Mouse (Mus musculus) small intestine, adult 2 months (tissue): ENCODE results near the gene Gcm1. TPM values are rescaled to one million over a fixed set of nuclear protein-coding genes. Genes with fewer than 3 reads are reported as not detected.
A peak's percentile ranks its signal among the peaks of the same experiment; 100 is the strongest.

Source experiments
- H3K27ac ChIP-seq: fragments of 200-500 bp; 2 replicates; pipeline ENCODE4 v1.5.1; 2012; ENCODE audit warnings: low read depth, low read length, control low read depth, inconsistent platforms; ENCODE audit not compliant: insufficient read depth
- H3K27me3 ChIP-seq: fragments of 200-500 bp; 2 replicates; pipeline ENCODE4 v1.6.1; 2012; ENCODE audit warnings: mild to moderate bottlenecking, moderate library complexity, low read length, inconsistent platforms; ENCODE audit not compliant: control insufficient read depth, insufficient read depth
- H3K36me3 ChIP-seq: fragments of 200-500 bp; 2 replicates; pipeline ENCODE4 v1.6.1; 2012; ENCODE audit warnings: mild to moderate bottlenecking, low read length, control low read depth, inconsistent platforms; ENCODE audit not compliant: control insufficient read depth, insufficient read depth
- H3K4me1 ChIP-seq: fragments of 200-500 bp; 2 replicates; pipeline ENCODE4 v1.6.1; 2012; ENCODE audit warnings: low read length, inconsistent platforms, mixed read lengths; ENCODE audit not compliant: control insufficient read depth, insufficient read depth, insufficient read length
- H3K4me3 ChIP-seq: fragments of 200-500 bp; 2 replicates; pipeline ENCODE4 v1.5.1; 2012; ENCODE audit warnings: low read depth, mild to moderate bottlenecking, control low read depth, inconsistent platforms, low read length, moderate library complexity
- CTCF ChIP-seq: fragments of 200-500 bp; IDR thresholded peaks from 2 replicates; pipeline ENCODE4 v1.5.1; 2012; ENCODE audit warnings: low read depth, mild to moderate bottlenecking, control low read depth, inconsistent platforms, low read length, moderate library complexity, mixed read lengths; ENCODE audit not compliant: insufficient replicate concordance, insufficient read length; ENCODE audit errors: extremely low read depth
- POLR2A ChIP-seq: fragments of 200-500 bp; IDR thresholded peaks from 2 replicates; pipeline ENCODE4 v1.6.1; 2012; ENCODE audit warnings: low read depth, mild to moderate bottlenecking, control low read depth, inconsistent platforms, low read length, moderate library complexity
- WGBS: fragments of 180-500 bp; shearing (Covaris S2); methylation state at CpG from one replicate; pipeline ENCODE4 v1.1.7; 2018; 5-methylcytosine and 5-hydroxymethylcytosine counted together
- polyA plus RNA-seq: library from polyadenylated mRNA; depleted of rRNA; stranded (reverse); fragments of >200 nt; gene quantifications from 2 replicates; pipeline ENCODE4 v1.2.3, GENCODE M21; 2012; rRNA removed

Gene Gcm1
- polyA plus RNA-seq, result not detected in 2 replicates

DNA sequence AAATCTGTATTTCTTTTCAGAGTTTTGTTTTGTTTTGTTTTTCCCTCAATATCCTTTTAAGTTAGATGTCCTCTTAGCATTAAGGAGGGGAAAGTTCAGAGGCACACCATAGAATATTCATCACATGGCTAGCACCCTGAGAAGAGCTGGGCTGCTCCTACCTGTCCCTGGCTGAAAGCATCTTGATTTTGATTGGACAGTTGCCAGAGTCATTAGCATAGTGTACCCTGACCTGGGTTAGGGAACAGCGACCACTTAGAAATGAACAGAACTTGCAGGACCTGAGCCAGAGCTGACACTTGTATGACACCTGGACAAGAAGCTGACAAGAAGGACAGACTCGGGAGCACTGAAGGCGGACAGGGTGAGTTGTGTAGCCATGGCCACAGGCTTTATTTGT is at the start of gene Gcm1:
Gcm1 (plus strand) TSS at position 248 of the 400 bp plus-strand sequence.
- H3K4me1 ChIP-seq, result peaks cover 2% of the 10 kb centered on the region; the same call in 1 of the 2 replicates
- H3K36me3 ChIP-seq, result no peaks in the 10 kb centered on the region
- WGBS, result 30% methylated on average over 3 of the region's 3 CpGs
- H3K4me3 ChIP-seq, result no peak within 1 kb of the TSS
- H3K27ac ChIP-seq, result no peak within 1 kb of the TSS
- TF ChIP-seq CTCF, result no peak
- TF ChIP-seq POLR2A, result no peak
- no peaks in the 10 kb centered on the region for H3K27me3 ChIP-seq

DNA sequence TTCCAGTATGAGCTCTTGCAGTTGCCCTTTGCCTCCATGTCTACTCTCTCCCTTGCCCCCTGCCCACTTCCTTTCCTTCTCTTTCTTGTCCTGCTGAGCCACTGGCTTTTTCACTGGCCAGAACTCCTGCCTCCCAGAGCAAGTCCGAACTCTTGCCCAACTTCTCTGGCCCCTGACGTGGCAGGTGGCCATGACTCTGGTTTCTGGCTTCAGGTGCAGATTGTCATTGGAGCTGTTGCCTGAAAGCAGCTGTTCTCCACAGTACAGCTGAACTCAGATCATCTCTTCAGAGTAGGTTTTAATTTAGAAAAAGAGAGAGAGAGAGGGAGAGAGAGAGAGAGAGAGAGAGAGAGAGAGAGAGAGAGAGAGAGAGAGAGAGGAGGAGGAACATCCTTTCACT is 48.4 kb upstream of the Gcm1 start:
- no peak for TF ChIP-seq POLR2A
- TF ChIP-seq CTCF, result no peak
- Histone ChIP-seq H3K4me3 (no peak overlapping the region), H3K36me3 (no peaks in the 10 kb centered on the region), H3K27me3 (peaks cover 4% of the 10 kb centered on the region; the same call in 1 of the 2 replicates), H3K4me1 (no peaks in the 10 kb centered on the region), H3K27ac (no peak overlapping the region)
- WGBS, result 65% methylated on average over 2 of the region's 2 CpGs

DNA sequence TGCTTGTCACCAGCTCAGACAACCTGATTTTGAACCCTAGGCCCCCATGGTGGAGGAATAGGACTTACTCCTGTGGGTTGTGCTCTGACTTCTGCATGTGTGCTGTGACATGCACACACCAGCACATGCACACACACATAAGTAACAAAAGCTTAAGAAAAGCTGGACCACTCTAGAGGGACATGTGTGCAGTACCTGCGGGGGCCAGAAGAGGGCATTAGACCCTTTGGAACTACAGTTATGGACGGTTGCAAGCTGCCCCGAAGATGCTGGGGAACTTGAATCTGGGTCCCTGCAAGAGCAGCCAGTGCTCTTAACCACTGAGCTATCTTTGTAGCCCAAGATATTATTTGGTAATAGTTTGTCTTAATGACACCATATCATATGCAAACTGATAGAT is 46.2 kb upstream of the Gcm1 start:
- Histone ChIP-seq H3K4me1 (no peaks in the 10 kb centered on the region), H3K27me3 (peaks cover 4% of the 10 kb centered on the region; the same call in 1 of the 2 replicates), H3K4me3 (no peak overlapping the region), H3K27ac (no peak overlapping the region), H3K36me3 (no peaks in the 10 kb centered on the region)
- WGBS, result 42% methylated on average over 3 of the region's 3 CpGs
- TF ChIP-seq POLR2A (no peak), CTCF (peak; percentile 58; the same call in 1 of the 2 replicates)

DNA sequence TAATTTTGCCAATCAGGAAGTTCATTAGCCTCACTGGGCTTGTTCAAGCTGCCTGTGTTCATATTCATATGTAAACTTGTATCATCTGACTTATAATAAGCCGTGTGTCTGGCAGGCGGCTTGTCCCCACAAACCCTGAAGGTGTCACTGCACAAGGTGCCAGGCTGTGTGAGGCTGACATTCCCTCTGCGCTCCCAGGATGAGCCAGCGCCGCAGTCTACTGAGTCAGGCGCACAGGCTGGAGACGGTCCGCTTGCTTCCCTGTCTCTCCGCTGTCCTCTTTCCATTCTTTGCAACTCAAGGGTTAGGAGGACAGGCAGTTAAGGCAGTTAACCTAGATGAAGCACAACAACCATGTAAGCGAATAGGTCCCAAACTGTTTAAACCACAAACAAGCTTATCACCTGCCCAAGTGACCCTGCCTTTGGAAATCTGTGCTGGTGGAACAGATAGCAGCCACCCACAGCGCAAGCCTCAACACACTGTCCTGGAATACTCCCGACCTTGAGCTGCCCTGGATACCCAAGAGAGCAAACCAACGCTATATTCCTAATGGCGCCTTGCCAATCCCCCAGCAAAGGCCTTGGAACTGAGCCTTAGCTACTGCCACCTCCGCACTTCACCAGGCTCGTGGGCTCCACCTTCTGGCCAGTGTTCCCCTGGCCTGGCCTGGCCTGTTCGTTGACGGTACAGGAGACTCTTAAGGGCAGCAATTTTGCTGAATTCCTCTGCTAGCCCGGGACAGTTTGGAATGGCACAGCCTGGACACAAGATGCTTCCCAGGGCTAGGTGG is 45.3 kb upstream of the Gcm1 start:
- Histone ChIP-seq H3K36me3 (no peaks in the 10 kb centered on the region), H3K27ac (no peak overlapping the region), H3K4me3 (no peak overlapping the region), H3K4me1 (no peaks in the 10 kb centered on the region), H3K27me3 (peaks cover 3% of the 10 kb centered on the region; the same call in 1 of the 2 replicates)
- 48% methylated on average over 19 of the region's 19 CpGs for WGBS
- TF ChIP-seq CTCF (peak; percentile 93), POLR2A (no peak)

DNA sequence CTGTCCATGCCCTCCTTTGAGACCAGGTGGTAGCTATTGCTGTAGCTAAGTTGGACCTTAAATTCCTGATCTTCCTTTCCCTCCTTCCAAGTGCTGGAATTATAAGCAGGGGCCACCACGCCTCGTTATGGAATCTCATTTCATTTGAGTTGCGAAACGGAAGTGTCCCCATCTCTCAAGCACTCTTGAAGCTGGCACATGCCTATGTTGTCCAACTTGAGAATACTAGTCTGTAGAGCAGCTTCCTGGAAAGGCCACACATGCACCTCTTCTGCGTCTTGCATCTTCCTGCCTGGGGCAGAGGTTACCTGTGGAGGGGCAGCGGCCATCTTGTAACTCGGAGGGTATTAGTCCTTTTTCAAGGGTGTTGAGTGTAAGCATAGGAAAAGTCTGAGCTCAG is 42.3 kb upstream of the Gcm1 start:
- H3K27ac ChIP-seq, result no peak overlapping the region
- no peak overlapping the region for H3K4me3 ChIP-seq
- WGBS, result 69% methylated on average over 7 of the region's 7 CpGs
- no peak for TF ChIP-seq POLR2A
- no peak for TF ChIP-seq CTCF
- no peaks in the 10 kb centered on the region for H3K27me3 ChIP-seq
- no peaks in the 10 kb centered on the region for H3K4me1 ChIP-seq
- H3K36me3 ChIP-seq, result no peaks in the 10 kb centered on the region

DNA sequence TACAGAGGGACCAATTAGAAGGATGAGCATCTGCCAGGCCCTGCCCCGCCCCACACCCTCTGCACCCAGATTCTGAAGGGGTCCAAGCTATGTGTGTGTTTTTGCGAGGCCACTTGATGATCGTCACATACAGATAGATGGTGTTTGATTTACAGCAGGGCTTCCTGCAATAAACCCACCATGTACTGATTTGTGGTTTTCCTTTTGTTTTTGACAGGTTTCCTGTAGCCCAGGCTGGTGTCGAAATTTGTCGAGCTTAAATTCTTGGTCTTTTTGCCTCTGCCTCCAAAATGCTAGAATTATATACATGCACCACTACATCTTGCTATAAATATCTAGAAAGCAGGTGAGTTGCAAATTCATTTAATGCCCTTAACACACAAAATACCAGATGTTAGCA is 41.5 kb upstream of the Gcm1 start:
- Histone ChIP-seq H3K27me3 (no peaks in the 10 kb centered on the region), H3K4me1 (no peaks in the 10 kb centered on the region), H3K36me3 (no peaks in the 10 kb centered on the region), H3K27ac (no peak overlapping the region), H3K4me3 (no peak overlapping the region)
- 61% methylated on average over 5 of the region's 5 CpGs for WGBS
- TF ChIP-seq CTCF (no peak), POLR2A (no peak)

DNA sequence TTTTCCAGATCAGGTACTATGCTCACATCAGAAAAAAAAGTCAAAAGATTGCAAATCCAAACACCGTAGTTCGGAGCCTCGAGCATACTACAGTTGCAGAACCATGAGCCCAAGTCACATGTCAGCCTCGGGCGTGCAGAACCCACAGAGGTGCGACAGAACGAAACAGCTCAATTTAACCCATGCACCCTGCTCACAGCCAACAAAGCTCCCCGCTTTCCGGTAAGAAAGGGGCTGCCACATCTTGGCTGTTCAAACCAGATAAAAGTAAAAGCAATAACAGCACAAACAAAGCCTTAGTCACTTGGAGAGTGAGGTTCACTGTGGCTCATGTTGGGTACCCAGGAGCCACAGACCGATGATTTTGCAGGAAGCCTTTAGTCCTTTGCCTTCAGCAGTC is 41.0 kb upstream of the Gcm1 start:
- H3K4me1 ChIP-seq, result no peaks in the 10 kb centered on the region
- H3K27ac ChIP-seq, result no peak overlapping the region
- no peak overlapping the region for H3K4me3 ChIP-seq
- TF ChIP-seq CTCF, result no peak
- no peak for TF ChIP-seq POLR2A
- no peaks in the 10 kb centered on the region for H3K36me3 ChIP-seq
- no peaks in the 10 kb centered on the region for H3K27me3 ChIP-seq
- WGBS, result 74% methylated on average over 10 of the region's 10 CpGs
